Mouse (Mus musculus) lung, embryonic 16.5 days (tissue): ENCODE measurements around the gene Tm9sf1. TPM values are rescaled to one million over a fixed set of nuclear protein-coding genes. Genes with fewer than 3 reads are reported as not detected.

Experiments used
- polyA plus RNA-seq: library from polyadenylated mRNA; unstranded; fragments of >200 nt; fragmentation: Nextera tagmentation; extraction: Ambion mirVana; gene quantifications from 2 replicates; pipeline ENCODE4 v1.2.1, GENCODE M21; 2015

Gene Tm9sf1
- polyA plus RNA-seq, 1 experiment from 2014 or later, result 121 TPM

Other genes with a start within 250 kb of the Tm9sf1 start
- 101 and 106 TPM in 2 replicates for gene Dhrs4, start 165.0 kb downstream of the Tm9sf1 start, polyA plus RNA-seq
- gene Carmil3, start 153.2 kb downstream of the Tm9sf1 start, polyA plus RNA-seq, result 0.98 and 2.0 TPM in 2 replicates
- 0.19 and 0.29 TPM in 2 replicates for gene Cpne6, start 133.4 kb downstream of the Tm9sf1 start, polyA plus RNA-seq
- gene Nrl, start 118.8 kb downstream of the Tm9sf1 start, polyA plus RNA-seq, result not detected in 2 replicates
- gene Pck2, start 103.5 kb downstream of the Tm9sf1 start, polyA plus RNA-seq, result 65.3 and 69.4 TPM in 2 replicates
- gene Dcaf11, start 83.8 kb downstream of the Tm9sf1 start, polyA plus RNA-seq, result 72.9 and 81.6 TPM in 2 replicates
- 1.3 and 2.4 TPM in 2 replicates for gene A730061H03Rik, start 83.4 kb downstream of the Tm9sf1 start, polyA plus RNA-seq
- gene Fitm1, start 68.2 kb downstream of the Tm9sf1 start, polyA plus RNA-seq, result 4.7 and 5.2 TPM in 2 replicates
- 175 and 179 TPM in 2 replicates for gene Psme1, start 65.7 kb downstream of the Tm9sf1 start, polyA plus RNA-seq
- gene Emc9, start 58.5 kb downstream of the Tm9sf1 start, polyA plus RNA-seq, result 6.4 and 7.3 TPM in 2 replicates
- 247 and 250 TPM in 2 replicates for gene Psme2, start 52.7 kb downstream of the Tm9sf1 start, polyA plus RNA-seq
- 17.6 and 18.1 TPM in 2 replicates for gene Rnf31, start 52.1 kb downstream of the Tm9sf1 start, polyA plus RNA-seq
- 12.9 and 15.6 TPM in 2 replicates for gene Irf9, start 40.2 kb downstream of the Tm9sf1 start, polyA plus RNA-seq
- gene Rec8, start 25.8 kb downstream of the Tm9sf1 start, polyA plus RNA-seq, result 23.0 and 23.4 TPM in 2 replicates
- 72.5 and 78.7 TPM in 2 replicates for gene Ipo4, start 7.8 kb downstream of the Tm9sf1 start, polyA plus RNA-seq
- gene Gm49378, start 5.9 kb downstream of the Tm9sf1 start, polyA plus RNA-seq, result 1.5 and 1.8 TPM in 2 replicates
- 0.73 and 0.74 TPM in 2 replicates for gene Tssk4, start 6.4 kb upstream of the Tm9sf1 start, polyA plus RNA-seq
- 52.0 and 57.0 TPM in 2 replicates for gene Mdp1, start 16.7 kb upstream of the Tm9sf1 start, polyA plus RNA-seq
- gene Gmpr2, start 28.1 kb upstream of the Tm9sf1 start, polyA plus RNA-seq, result 62.2 and 67.1 TPM in 2 replicates
- 499 and 508 TPM in 2 replicates for gene Nedd8, start 28.3 kb upstream of the Tm9sf1 start, polyA plus RNA-seq
- gene Tinf2, start 38.0 kb upstream of the Tm9sf1 start, polyA plus RNA-seq, result 45.5 and 46.2 TPM in 2 replicates
- 3.2 and 6.0 TPM in 2 replicates for gene Tgm1, start 70.1 kb upstream of the Tm9sf1 start, polyA plus RNA-seq
- gene Rabggta, start 78.5 kb upstream of the Tm9sf1 start, polyA plus RNA-seq, result 34.2 and 35.0 TPM in 2 replicates
- gene Dhrs1, start 101.9 kb upstream of the Tm9sf1 start, polyA plus RNA-seq, result 88.5 and 95.0 TPM in 2 replicates
- 32.6 and 37.8 TPM in 2 replicates for gene Nop9, start 101.9 kb upstream of the Tm9sf1 start, polyA plus RNA-seq
- gene Cideb, start 114.7 kb upstream of the Tm9sf1 start, polyA plus RNA-seq, result 1.0 and 1.5 TPM in 2 replicates
- gene Ltb4r2, start 117.6 kb upstream of the Tm9sf1 start, polyA plus RNA-seq, result 0.20 and 0.23 TPM in 2 replicates
- 2.6 and 3.5 TPM in 2 replicates for gene Ltb4r1, start 122.2 kb upstream of the Tm9sf1 start, polyA plus RNA-seq
- 20.0 and 20.8 TPM in 2 replicates for gene Adcy4, start 140.3 kb upstream of the Tm9sf1 start, polyA plus RNA-seq
- 38.9 and 40.8 TPM in 2 replicates for gene Ripk3, start 145.1 kb upstream of the Tm9sf1 start, polyA plus RNA-seq
- 48.2 and 48.5 TPM in 2 replicates for gene Nfatc4, start 179.3 kb upstream of the Tm9sf1 start, polyA plus RNA-seq
- gene Nynrin, start 210.2 kb upstream of the Tm9sf1 start, polyA plus RNA-seq, result 16.9 and 18.8 TPM in 2 replicates
- 1.1 and 1.2 TPM in 2 replicates for gene Cbln3, start 240.6 kb upstream of the Tm9sf1 start, polyA plus RNA-seq
- gene Khnyn, start 241.1 kb upstream of the Tm9sf1 start, polyA plus RNA-seq, result 17.8 and 19.5 TPM in 2 replicates